Mouse (Mus musculus) heart, embryonic 10.5 days (tissue): ENCODE measurements around the gene Fat1. TPM values are rescaled to one million over a fixed set of nuclear protein-coding genes. Genes with fewer than 3 reads are reported as not detected.

Experiments
- DNase-seq: peaks from one replicate; pipeline ENCODE4 v3.0.0-alpha.2; 2017; ENCODE audit warnings: low spot score
- H3K27ac ChIP-seq: fragments of 300-500 bp; sonication (generic); 2 replicates; pipeline ENCODE4 v1.5.1; 2016; ENCODE audit warnings: mild to moderate bottlenecking
- H3K27me3 ChIP-seq: fragments of 300-500 bp; sonication (generic); 2 replicates; pipeline ENCODE4 v1.6.1; 2016; ENCODE audit warnings: mild to moderate bottlenecking; ENCODE audit not compliant: poor library complexity, insufficient read depth, severe bottlenecking
- H3K36me3 ChIP-seq: fragments of 300-500 bp; sonication (generic); 2 replicates; pipeline ENCODE4 v1.6.1; 2016; ENCODE audit warnings: mild to moderate bottlenecking, moderate library complexity
- H3K4me1 ChIP-seq: fragments of 300-500 bp; sonication (generic); 2 replicates; pipeline ENCODE4 v1.6.1; 2016; ENCODE audit warnings: mild to moderate bottlenecking
- H3K4me3 ChIP-seq: fragments of 300-500 bp; sonication (generic); 2 replicates; pipeline ENCODE4 v1.5.1; 2016; ENCODE audit warnings: mild to moderate bottlenecking, moderate library complexity
- H3K9me3 ChIP-seq: fragments of 300-500 bp; sonication (generic); 2 replicates; pipeline ENCODE4 v1.6.1; 2016; ENCODE audit warnings: mild to moderate bottlenecking, moderate library complexity
- WGBS: fragments of 180-500 bp; shearing (Covaris S2); methylation state at CpG from one replicate; pipeline ENCODE4 v1.1.7; 2016; 5-methylcytosine and 5-hydroxymethylcytosine counted together
- polyA plus RNA-seq: library from polyadenylated mRNA; unstranded; fragments of >200 nt; fragmentation: Nextera tagmentation; extraction: Ambion mirVana; gene quantifications from 2 replicates; pipeline ENCODE4 v1.2.1, GENCODE M21; 2016

The Fat1 gene
- polyA plus RNA-seq, 1 experiment from 2014 or later: 18.0 TPM

GRCm38 (mm10) chr8:45021171-45021570, 85.9 kb downstream of the Fat1 start:
- WGBS: 84% methylated on average over 5 of the region's 5 CpGs
- Histone ChIP-seq H3K27me3 (no peaks in the 10 kb centered on the region), H3K9me3 (no peaks in the 10 kb centered on the region), H3K27ac (no peak overlapping the region), H3K36me3 (peaks cover 61% of the 10 kb centered on the region), H3K4me1 (peaks cover 5% of the 10 kb centered on the region; the same call in 1 of the 2 replicates), H3K4me3 (no peak overlapping the region)
- DNase-seq: no peak

- peaks cover 69% of the 10 kb centered on the region for H3K36me3 ChIP-seq
- no peaks in the 10 kb centered on the region for H3K9me3 ChIP-seq
- no peak overlapping the region for H3K4me3 ChIP-seq
- peaks cover 5% of the 10 kb centered on the region; the same call in 1 of the 2 replicates for H3K4me1 ChIP-seq
- no peak for DNase-seq
- 65% methylated on average over 21 of the region's 21 CpGs for WGBS
- H3K27ac ChIP-seq: no peak overlapping the region
- no peaks in the 10 kb centered on the region for H3K27me3 ChIP-seq
Observed at GRCm38 (mm10) chr8:45021911-45022665, 86.8 kb downstream of the Fat1 start.

- 80% methylated on average over 6 of the region's 6 CpGs for WGBS
- Histone ChIP-seq H3K27ac (no peak overlapping the region), H3K4me1 (no peaks in the 10 kb centered on the region), H3K4me3 (no peak overlapping the region), H3K9me3 (no peaks in the 10 kb centered on the region), H3K36me3 (peaks cover 90% of the 10 kb centered on the region), H3K27me3 (no peaks in the 10 kb centered on the region)
- DNase-seq: no peak
Observed at GRCm38 (mm10) chr8:45028081-45028497, 92.8 kb downstream of the Fat1 start.

- Histone ChIP-seq H3K9me3 (no peaks in the 10 kb centered on the region), H3K36me3 (peaks cover 97% of the 10 kb centered on the region), H3K27ac (no peak overlapping the region), H3K4me1 (no peaks in the 10 kb centered on the region), H3K27me3 (no peaks in the 10 kb centered on the region), H3K4me3 (no peak overlapping the region)
- no peak for DNase-seq
- WGBS: 72% methylated on average over 15 of the region's 15 CpGs
Observed at GRCm38 (mm10) chr8:45038350-45038749, 103.1 kb downstream of the Fat1 start.

GRCm38 (mm10) chr8:45044160-45044559, 108.9 kb downstream of the Fat1 start:
- H3K27me3 ChIP-seq: no peaks in the 10 kb centered on the region
- 94% methylated on average over 26 of the region's 26 CpGs for whole genome bisulfite sequencing
- H3K36me3 ChIP-seq: peaks cover 76% of the 10 kb centered on the region
- no peak overlapping the region for H3K4me3 ChIP-seq
- DNase-seq: no peak
- no peaks in the 10 kb centered on the region for H3K9me3 ChIP-seq
- no peaks in the 10 kb centered on the region for H3K4me1 ChIP-seq
- no peak overlapping the region for H3K27ac ChIP-seq

- Histone ChIP-seq H3K4me3 (no peak overlapping the region), H3K36me3 (peaks cover 67% of the 10 kb centered on the region), H3K27ac (no peak overlapping the region), H3K27me3 (no peaks in the 10 kb centered on the region), H3K4me1 (no peaks in the 10 kb centered on the region), H3K9me3 (no peaks in the 10 kb centered on the region)
- WGBS: 84% methylated on average over 8 of the region's 8 CpGs
- DNase-seq: peak; percentile 42
Observed at GRCm38 (mm10) chr8:45050451-45050850, 115.2 kb downstream of the Fat1 start.

- no peak for DNase-seq
- 91% methylated on average over 30 of the region's 30 CpGs for WGBS
Observed at GRCm38 (mm10) chr8:45051236-45051635, 116.0 kb downstream of the Fat1 start.

GRCm38 (mm10) chr8:45052205-45052604, 117.0 kb downstream of the Fat1 start:
- DNase-seq: peak; percentile 20
- Histone ChIP-seq H3K4me3 (no peak overlapping the region), H3K27me3 (no peaks in the 10 kb centered on the region), H3K36me3 (peaks cover 60% of the 10 kb centered on the region), H3K9me3 (no peaks in the 10 kb centered on the region), H3K27ac (no peak overlapping the region), H3K4me1 (no peaks in the 10 kb centered on the region)
- WGBS: 75% methylated on average over 1 of the region's 1 CpGs

More at GRCm38 (mm10) chr8:45051236-45051635, 116.0 kb downstream of the Fat1 start:
- peaks cover 66% of the 10 kb centered on the region for H3K36me3 ChIP-seq
- no peak overlapping the region for H3K27ac ChIP-seq
- H3K4me3 ChIP-seq: no peak overlapping the region
- H3K4me1 ChIP-seq: no peaks in the 10 kb centered on the region
- H3K9me3 ChIP-seq: no peaks in the 10 kb centered on the region
- no peaks in the 10 kb centered on the region for H3K27me3 ChIP-seq

- WGBS: 89% methylated on average over 9 of the region's 9 CpGs
- peaks cover 60% of the 10 kb centered on the region for H3K36me3 ChIP-seq
Observed at GRCm38 (mm10) chr8:45052618-45053017, 117.4 kb downstream of the Fat1 start.

GRCm38 (mm10) chr8:45055500-45055899, 120.3 kb downstream of the Fat1 start:
- H3K27me3 ChIP-seq: no peaks in the 10 kb centered on the region
- H3K36me3 ChIP-seq: peaks cover 52% of the 10 kb centered on the region
- WGBS: 88% methylated on average over 3 of the region's 3 CpGs
- no peak overlapping the region for H3K4me3 ChIP-seq
- no peak for DNase-seq
- no peaks in the 10 kb centered on the region for H3K4me1 ChIP-seq
- no peaks in the 10 kb centered on the region for H3K9me3 ChIP-seq
- no peak overlapping the region for H3K27ac ChIP-seq

More at GRCm38 (mm10) chr8:45052618-45053017, 117.4 kb downstream of the Fat1 start:
- no peaks in the 10 kb centered on the region for H3K4me1 ChIP-seq
- H3K27ac ChIP-seq: no peak overlapping the region
- no peaks in the 10 kb centered on the region for H3K9me3 ChIP-seq
- no peak overlapping the region for H3K4me3 ChIP-seq
- no peaks in the 10 kb centered on the region for H3K27me3 ChIP-seq
- DNase-seq: peak; percentile 7

- no peaks in the 10 kb centered on the region for H3K9me3 ChIP-seq
- no peak overlapping the region for H3K4me3 ChIP-seq
- H3K4me1 ChIP-seq: no peaks in the 10 kb centered on the region
- peaks cover 42% of the 10 kb centered on the region for H3K36me3 ChIP-seq
- no peak overlapping the region for H3K27ac ChIP-seq
- no peak for DNase-seq
- WGBS: 36% methylated on average over 3 of the region's 3 CpGs
- no peaks in the 10 kb centered on the region for H3K27me3 ChIP-seq
Observed at GRCm38 (mm10) chr8:45056810-45057209, 121.6 kb downstream of the Fat1 start.

- H3K36me3 ChIP-seq: peaks cover 10% of the 10 kb centered on the region
- WGBS: 87% methylated on average over 2 of the region's 2 CpGs
- H3K4me3 ChIP-seq: no peak overlapping the region
- no peaks in the 10 kb centered on the region for H3K9me3 ChIP-seq
- no peak for DNase-seq
- H3K27me3 ChIP-seq: no peaks in the 10 kb centered on the region
- no peak overlapping the region for H3K27ac ChIP-seq
- peaks cover 13% of the 10 kb centered on the region; the same call in 1 of the 2 replicates for H3K4me1 ChIP-seq
Observed at GRCm38 (mm10) chr8:45060083-45060482, 124.8 kb downstream of the Fat1 start.

- Histone ChIP-seq H3K36me3 (0 out of 2 replicates have a peak, but pooled peaks cover 4% of the 10 kb centered on the region), H3K4me1 (peaks cover 13% of the 10 kb centered on the region; the same call in 1 of the 2 replicates), H3K27me3 (no peaks in the 10 kb centered on the region), H3K9me3 (no peaks in the 10 kb centered on the region), H3K27ac (no peak overlapping the region), H3K4me3 (no peak overlapping the region)
- no peak for DNase-seq
- WGBS: 92% methylated on average over 11 of the region's 11 CpGs
Observed at GRCm38 (mm10) chr8:45062311-45062710, 127.1 kb downstream of the Fat1 start.
